In genomic region chr12:12725797-12726196, GRCm38 (mm10) we compare ENCODE assay signal across 13 mouse cellular contexts.
DNase-seq lines count a peak whose midpoint lies in the region; ATAC-seq and TF ChIP-seq lines count a peak whose summit lies in the region.
"Had no signal": no experiment of that assay in that cellular context is flagged by ENCODE, and none has a peak within 500 bp of the region (broad histone marks: within the 10 kb centered on the region; RNA-seq: fewer than 3 reads in every experiment).

No protein-coding gene starts in this region.

- H3K4me1 ChIP-seq in forebrain, embryonic 10.5 days = peaks cover 70% of the 10 kb centered on the region
- peaks cover 5% of the 10 kb centered on the region; the same call in 1 of the 2 replicates for H3K4me1 ChIP-seq in forebrain, postnatal 0 days (ENCODE audit: insufficient read depth)
- peaks cover 44% of the 10 kb centered on the region for H3K4me1 ChIP-seq in midbrain, embryonic 12.5 days
- peaks cover 26% of the 10 kb centered on the region for H3K4me1 ChIP-seq in midbrain, embryonic 16.5 days (ENCODE audit: control insufficient read depth, insufficient read depth, low read length)
- peaks cover 11% of the 10 kb centered on the region for H3K4me1 ChIP-seq in limb, embryonic 13.5 days
- no peaks in the 10 kb centered on the region for H3K4me1 ChIP-seq in liver, postnatal 0 days (ENCODE audit: insufficient read depth)
- H3K4me1 ChIP-seq in liver, embryonic 12.5 days = no peaks in the 10 kb centered on the region

- TF ChIP-seq CTCF in forebrain, postnatal 0 days (IDR thresholded peaks at IDR 0.05; ENCODE audit: low read depth) = no peak
- TF ChIP-seq CTCF in liver, postnatal 0 days (IDR thresholded peaks at IDR 0.05; ENCODE audit: low read depth) = no peak

- H3K9ac ChIP-seq in forebrain, postnatal 0 days = no peak overlapping the region
- peak overlapping the region; percentile 31; the same call in 1 of the 2 replicates for H3K9ac ChIP-seq in midbrain, embryonic 12.5 days (replicated peaks)
- no peak overlapping the region for H3K9ac ChIP-seq in midbrain, embryonic 16.5 days (ENCODE audit: low read depth, low read length)
- H3K9ac ChIP-seq in limb, embryonic 13.5 days = no peak overlapping the region
- no peak overlapping the region for H3K9ac ChIP-seq in liver, postnatal 0 days (replicated peaks)
- H3K9ac ChIP-seq in liver, embryonic 12.5 days = no peak overlapping the region
- H3K9ac ChIP-seq: limb, embryonic 12.5 days had no signal

- H3K9me3 ChIP-seq in forebrain, embryonic 10.5 days = peaks cover 4% of the 10 kb centered on the region; the same call in 1 of the 2 replicates
- no peaks in the 10 kb centered on the region for H3K9me3 ChIP-seq in forebrain, postnatal 0 days (ENCODE audit: low read length)
- no peaks in the 10 kb centered on the region for H3K9me3 ChIP-seq in midbrain, embryonic 12.5 days
- no peaks in the 10 kb centered on the region for H3K9me3 ChIP-seq in midbrain, embryonic 16.5 days (replicated peaks; ENCODE audit: control insufficient read depth, low read length, poor library complexity, severe bottlenecking)
- H3K9me3 ChIP-seq in limb, embryonic 13.5 days = no peaks in the 10 kb centered on the region
- no peaks in the 10 kb centered on the region for H3K9me3 ChIP-seq in liver, postnatal 0 days (ENCODE audit: low read length)
- no peaks in the 10 kb centered on the region for H3K9me3 ChIP-seq in liver, embryonic 12.5 days (replicated peaks)
- H3K9me3 ChIP-seq: limb, embryonic 12.5 days had no signal

- no peaks in the 10 kb centered on the region for H3K36me3 ChIP-seq in forebrain, embryonic 10.5 days (replicated peaks)
- no peaks in the 10 kb centered on the region for H3K36me3 ChIP-seq in forebrain, postnatal 0 days (ENCODE audit: insufficient read depth)
- no peaks in the 10 kb centered on the region for H3K36me3 ChIP-seq in midbrain, embryonic 12.5 days
- H3K36me3 ChIP-seq in midbrain, embryonic 16.5 days (ENCODE audit: control insufficient read depth, insufficient read depth, low read length) = no peaks in the 10 kb centered on the region
- H3K36me3 ChIP-seq in limb, embryonic 13.5 days = no peaks in the 10 kb centered on the region
- H3K36me3 ChIP-seq in liver, postnatal 0 days (replicated peaks; ENCODE audit: insufficient read depth, low read length) = no peaks in the 10 kb centered on the region
- no peaks in the 10 kb centered on the region for H3K36me3 ChIP-seq in liver, embryonic 12.5 days
- H3K36me3 ChIP-seq: limb, embryonic 12.5 days had no signal

- H3K27ac ChIP-seq in forebrain, embryonic 10.5 days = peak overlapping the region; percentile 88
- no peak overlapping the region for H3K27ac ChIP-seq in forebrain, postnatal 0 days (ENCODE audit: low read depth, low read length)
- H3K27ac ChIP-seq in midbrain, embryonic 12.5 days (replicated peaks) = peak overlapping the region; percentile 81
- H3K27ac ChIP-seq in midbrain, embryonic 16.5 days (ENCODE audit: low read length) = no peak overlapping the region
- no peak overlapping the region for H3K27ac ChIP-seq in limb, embryonic 13.5 days
- H3K27ac ChIP-seq in liver, postnatal 0 days (ENCODE audit: low read depth) = no peak overlapping the region
- no peak overlapping the region for H3K27ac ChIP-seq in liver, embryonic 12.5 days
- H3K27ac ChIP-seq: limb, embryonic 12.5 days had no signal

- TF ChIP-seq EP300 in liver, postnatal 0 days (IDR thresholded peaks at IDR 0.05; ENCODE audit: low read depth) = no peak

- H3K4me2 ChIP-seq in forebrain, postnatal 0 days (ENCODE audit: low read depth) = no peak overlapping the region
- peak overlapping the region; percentile 39 for H3K4me2 ChIP-seq in midbrain, embryonic 12.5 days (replicated peaks)
- no peak overlapping the region; the same call in 1 of the 2 replicates for H3K4me2 ChIP-seq in midbrain, embryonic 16.5 days (ENCODE audit: low read length)
- H3K4me2 ChIP-seq in limb, embryonic 13.5 days (replicated peaks) = peak overlapping the region; percentile 22; the same call in 1 of the 2 replicates
- H3K4me2 ChIP-seq in liver, postnatal 0 days (ENCODE audit: low read depth, low read length) = no peak overlapping the region
- H3K4me2 ChIP-seq in liver, embryonic 12.5 days = no peak overlapping the region

- peak; percentile 72 for DNase-seq in forebrain, embryonic 10.5 days (ENCODE audit: extremely low spot score, low spot score)
- DNase-seq in forebrain, postnatal 0 days = no peak
- no peak for DNase-seq in liver, postnatal 0 days
- DNase-seq in testis, postnatal 10 days (ENCODE audit: low spot score) = no peak
- DNase-seq: cerebellum, adult 9-11 months; heart, postnatal 36 days; thymus, postnatal 25 days had no signal

- 1% methylated on average over 9 of the region's 9 CpGs for WGBS in forebrain, embryonic 10.5 days
- 10% methylated on average over 9 of the region's 9 CpGs for WGBS in forebrain, postnatal 0 days
- 4% methylated on average over 9 of the region's 9 CpGs for WGBS in midbrain, embryonic 12.5 days
- 4% methylated on average over 9 of the region's 9 CpGs for WGBS in midbrain, embryonic 16.5 days
- 12% methylated on average over 9 of the region's 9 CpGs for WGBS in limb, embryonic 13.5 days
- 40% methylated on average over 9 of the region's 9 CpGs for WGBS in liver, postnatal 0 days (ENCODE audit: insufficient replicate concordance)
- WGBS in liver, embryonic 12.5 days (ENCODE audit: insufficient replicate concordance) = 23% methylated on average over 9 of the region's 9 CpGs

- peak overlapping the region; percentile 36 for H3K4me3 ChIP-seq in forebrain, embryonic 10.5 days
- no peak overlapping the region for H3K4me3 ChIP-seq in forebrain, postnatal 0 days (ENCODE audit: low read depth, low read length)
- no peak overlapping the region for H3K4me3 ChIP-seq in midbrain, embryonic 12.5 days
- H3K4me3 ChIP-seq in midbrain, embryonic 16.5 days (ENCODE audit: low read depth, low read length) = no peak overlapping the region
- no peak overlapping the region for H3K4me3 ChIP-seq in limb, embryonic 13.5 days
- no peak overlapping the region for H3K4me3 ChIP-seq in liver, postnatal 0 days (ENCODE audit: low read depth, low read length)
- no peak overlapping the region for H3K4me3 ChIP-seq in liver, embryonic 12.5 days
- H3K4me3 ChIP-seq: limb, embryonic 12.5 days had no signal

- no peak for ATAC-seq in forebrain, postnatal 0 days
- ATAC-seq in midbrain, embryonic 12.5 days (ENCODE audit: low FRiP score, low read depth) = no peak
- ATAC-seq in midbrain, embryonic 16.5 days = no peak
- ATAC-seq in limb, embryonic 13.5 days (ENCODE audit: low FRiP score, low read depth) = no peak
- no peak for ATAC-seq in liver, postnatal 0 days
- ATAC-seq in liver, embryonic 12.5 days = no peak
- ATAC-seq: lung, postnatal 0 days had no signal

- H3K27me3 ChIP-seq in forebrain, embryonic 10.5 days (ENCODE audit: poor library complexity, severe bottlenecking) = peaks cover 34% of the 10 kb centered on the region
- H3K27me3 ChIP-seq in forebrain, postnatal 0 days (ENCODE audit: insufficient read depth, low read length) = no peaks in the 10 kb centered on the region
- peaks cover 12% of the 10 kb centered on the region for H3K27me3 ChIP-seq in midbrain, embryonic 12.5 days
- no peaks in the 10 kb centered on the region for H3K27me3 ChIP-seq in midbrain, embryonic 16.5 days (ENCODE audit: control insufficient read depth, insufficient read depth, low read depth, low read length)
- H3K27me3 ChIP-seq in limb, embryonic 13.5 days = peaks cover 5% of the 10 kb centered on the region; the same call in 1 of the 2 replicates
- no peaks in the 10 kb centered on the region for H3K27me3 ChIP-seq in liver, postnatal 0 days (ENCODE audit: insufficient read depth, low read length)
- H3K27me3 ChIP-seq in liver, embryonic 12.5 days (replicated peaks) = peaks cover 16% of the 10 kb centered on the region; the same call in 1 of the 2 replicates

Comparison
In these comparisons a context has a peak if more than half of its experiments do, and no peak if none do; other contexts are left out.
1. H3K27ac ChIP-seq: peak in forebrain, embryonic 10.5 days (single experiment) and midbrain, embryonic 12.5 days (single experiment); none in forebrain, postnatal 0 days (single experiment), midbrain, embryonic 16.5 days (single experiment), limb, embryonic 13.5 days (single experiment), liver, postnatal 0 days (single experiment) and liver, embryonic 12.5 days (single experiment).
2. H3K4me2 ChIP-seq: peak in midbrain, embryonic 12.5 days (single experiment) and limb, embryonic 13.5 days (single experiment); none in forebrain, postnatal 0 days (single experiment), midbrain, embryonic 16.5 days (single experiment), liver, postnatal 0 days (single experiment) and liver, embryonic 12.5 days (single experiment).